Mouse (Mus musculus) lung, adult 2 months (tissue): ENCODE data around the gene Klb.

Source experiments
- CTCF ChIP-seq: fragments of 200-500 bp; IDR thresholded peaks from 2 replicates; pipeline ENCODE4 v1.5.1; 2011; ENCODE audit warnings: mild to moderate bottlenecking, low read length, control low read depth; ENCODE audit not compliant: insufficient read depth
- POLR2A ChIP-seq: fragments of 200-500 bp; IDR thresholded peaks from 2 replicates; pipeline ENCODE4 v1.6.1; 2011; ENCODE audit warnings: low read depth, mild to moderate bottlenecking, control low read depth, low read length, borderline replicate concordance; ENCODE audit errors: extremely low read depth

- TF ChIP-seq POLR2A (no peak), CTCF (no peak)
Measured at GRCm38 (mm10) chr5:65357771-65358170, 9.7 kb downstream of the Klb start.
